Mouse (Mus musculus): ENCODE measurements around the gene Taar8b. TPM values are rescaled to one million over a fixed set of nuclear protein-coding genes. Genes with fewer than 3 reads are reported as not detected.

Gene Taar8b
- polyA plus RNA-seq, 1 experiment from 2014 or later: not detected

- WGBS (ENCODE audit: insufficient replicate concordance): 57% methylated on average over 5 of the region's 5 CpGs
- H3K4me3 ChIP-seq (ENCODE audit: low read depth, low read length): no peak overlapping the region
- ATAC-seq: no peak
- no peak overlapping the region for H3K9ac ChIP-seq (replicated peaks)
- TF ChIP-seq EP300 (IDR thresholded peaks at IDR 0.05; ENCODE audit: low read depth): no peak
- no peak for TF ChIP-seq CTCF (IDR thresholded peaks at IDR 0.05; ENCODE audit: low read depth)
- no peaks in the 10 kb centered on the region for H3K4me1 ChIP-seq (ENCODE audit: insufficient read depth)
- no peaks in the 10 kb centered on the region for H3K9me3 ChIP-seq (ENCODE audit: low read length)
- H3K27me3 ChIP-seq (ENCODE audit: insufficient read depth, low read length): no peaks in the 10 kb centered on the region
- H3K4me2 ChIP-seq (ENCODE audit: low read depth, low read length): no peak overlapping the region
- H3K27ac ChIP-seq (ENCODE audit: low read depth): no peak overlapping the region
- H3K36me3 ChIP-seq (replicated peaks; ENCODE audit: insufficient read depth, low read length): no peaks in the 10 kb centered on the region
- no peak for DNase-seq
Measured at GRCm38 (mm10) chr10:24052039-24052438, 40.1 kb downstream of the Taar8b start.

GRCm38 (mm10) chr10:24049210-24049609 lies 42.9 kb downstream of the Taar8b start, which contains the start of gene Taar7f:
TSS of gene Taar7f (plus strand) at chr10:24049510.
- TF ChIP-seq CTCF (IDR thresholded peaks at IDR 0.05; ENCODE audit: low read depth): no peak
- TF ChIP-seq EP300 (IDR thresholded peaks at IDR 0.05; ENCODE audit: low read depth): no peak
- no peak within 1 kb of the TSS for H3K9ac ChIP-seq (replicated peaks)
- no peak within 1 kb of the TSS for H3K27ac ChIP-seq (ENCODE audit: low read depth)
- DNase-seq (no peak), ATAC-seq (no peak)
- no peak within 1 kb of the TSS for H3K4me2 ChIP-seq (ENCODE audit: low read depth, low read length)
- no peaks in the 10 kb centered on the region for H3K4me1 ChIP-seq (ENCODE audit: insufficient read depth)
- no peaks in the 10 kb centered on the region for H3K36me3 ChIP-seq (replicated peaks; ENCODE audit: insufficient read depth, low read length)
- H3K27me3 ChIP-seq (ENCODE audit: insufficient read depth, low read length): no peaks in the 10 kb centered on the region
- no peaks in the 10 kb centered on the region for H3K9me3 ChIP-seq (ENCODE audit: low read length)
- H3K4me3 ChIP-seq (ENCODE audit: low read depth, low read length): no peak within 1 kb of the TSS

Other genes with a start within 250 kb of the Taar8b start
- gene Vnn3, start 240.8 kb downstream of the Taar8b start, polyA plus RNA-seq (2015; fragmentation: Nextera tagmentation; extraction: Ambion mirVana): 129 and 137 TPM in 2 replicates
- 13.9 and 20.5 TPM in 2 replicates for gene Vnn1, start 197.6 kb downstream of the Taar8b start, polyA plus RNA-seq (2015; fragmentation: Nextera tagmentation; extraction: Ambion mirVana)
- not detected in 2 replicates for gene Taar1, start 171.9 kb downstream of the Taar8b start, polyA plus RNA-seq (2015; fragmentation: Nextera tagmentation; extraction: Ambion mirVana)
- not detected in 2 replicates for gene Taar2, start 153.7 kb downstream of the Taar8b start, polyA plus RNA-seq (2015; fragmentation: Nextera tagmentation; extraction: Ambion mirVana)
- not detected in 2 replicates for gene Taar3, start 142.7 kb downstream of the Taar8b start, polyA plus RNA-seq (2015; fragmentation: Nextera tagmentation; extraction: Ambion mirVana)
- gene Taar4, start 131.8 kb downstream of the Taar8b start, polyA plus RNA-seq (2015; fragmentation: Nextera tagmentation; extraction: Ambion mirVana): not detected in 2 replicates
- not detected in 2 replicates for gene Taar5, start 121.6 kb downstream of the Taar8b start, polyA plus RNA-seq (2015; fragmentation: Nextera tagmentation; extraction: Ambion mirVana)
- not detected in 2 replicates for gene Taar6, start 106.6 kb downstream of the Taar8b start, polyA plus RNA-seq (2015; fragmentation: Nextera tagmentation; extraction: Ambion mirVana)
- gene Taar7a, start 98.8 kb downstream of the Taar8b start, polyA plus RNA-seq (2015; fragmentation: Nextera tagmentation; extraction: Ambion mirVana): not detected in 2 replicates
- gene Taar7b, start 92.4 kb downstream of the Taar8b start, polyA plus RNA-seq (2015; fragmentation: Nextera tagmentation; extraction: Ambion mirVana): not detected in 2 replicates
- gene Taar7d, start 65.1 kb downstream of the Taar8b start, polyA plus RNA-seq (2015; fragmentation: Nextera tagmentation; extraction: Ambion mirVana): not detected in 2 replicates
- not detected in 2 replicates for gene Taar7e, start 54.7 kb downstream of the Taar8b start, polyA plus RNA-seq (2015; fragmentation: Nextera tagmentation; extraction: Ambion mirVana)
- gene Taar7f, start 42.8 kb downstream of the Taar8b start, polyA plus RNA-seq (2015; fragmentation: Nextera tagmentation; extraction: Ambion mirVana): not detected in 2 replicates
- gene Taar8a, start 15.8 kb downstream of the Taar8b start, polyA plus RNA-seq (2015; fragmentation: Nextera tagmentation; extraction: Ambion mirVana): not detected in 2 replicates
- gene Taar8c, start 9.6 kb upstream of the Taar8b start, polyA plus RNA-seq (2015; fragmentation: Nextera tagmentation; extraction: Ambion mirVana): not detected in 2 replicates
- gene Taar9, start 17.2 kb upstream of the Taar8b start, polyA plus RNA-seq (2015; fragmentation: Nextera tagmentation; extraction: Ambion mirVana): not detected in 2 replicates
- 33.7 and 35.7 TPM in 2 replicates for gene Stx7, start 57.0 kb upstream of the Taar8b start, polyA plus RNA-seq (2015; fragmentation: Nextera tagmentation; extraction: Ambion mirVana)
- gene Moxd1, start 131.2 kb upstream of the Taar8b start, polyA plus RNA-seq (2015; fragmentation: Nextera tagmentation; extraction: Ambion mirVana): 0.04 TPM in 1 of 2 replicates, not detected in the other

Measured in liver, postnatal 0 days (tissue).